Mouse (Mus musculus) gastrocnemius, postnatal 36 days (tissue): ENCODE results near the gene Tacc2. TPM values are rescaled to one million over a fixed set of nuclear protein-coding genes. Genes with fewer than 3 reads are reported as not detected.
A peak's percentile ranks its signal among the peaks of the same experiment; 100 is the strongest.

Experiments used
- DNase-seq, 2 experiments: peaks; one replicate each; pipeline ENCODE4 v3.0.0; 2022
- intact Hi-C: fragments of 180-260 bp; cut with DNase I; formaldehyde crosslinking; loops from one replicate; pipeline ENCODE4 v1.15.1; 2025
- total RNA-seq, 2 experiments: library from RNA; stranded (reverse); gene quantifications; 2 replicates each; pipeline ENCODE4 v1.2.3; 2021

The Tacc2 gene
- total RNA-seq, 2 experiments from 2014 or later, result 495 to 686 TPM

DNA sequence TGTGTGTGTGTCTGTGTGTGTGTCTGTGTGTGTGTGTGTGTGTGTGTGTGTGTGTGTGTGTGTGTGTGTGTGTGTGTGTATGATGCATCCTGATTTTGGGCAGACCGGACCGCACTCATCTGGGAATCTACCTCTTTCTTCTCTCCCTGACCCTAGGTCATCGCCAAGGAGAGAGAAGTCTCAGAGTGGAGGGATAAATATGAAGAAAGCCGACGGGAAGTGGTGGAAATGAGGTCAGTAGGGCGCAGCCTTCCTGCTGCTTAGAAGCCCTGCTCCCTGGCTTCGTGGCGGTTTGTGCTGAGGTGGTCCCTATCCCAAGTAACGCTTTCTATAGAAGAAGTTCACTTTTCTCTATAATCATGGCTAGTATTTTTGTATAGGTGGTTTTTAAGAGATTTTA, 174.4 kb downstream of the Tacc2 start:
- DNase-seq, result no peak
- intact Hi-C loops, result no loop called here

DNA sequence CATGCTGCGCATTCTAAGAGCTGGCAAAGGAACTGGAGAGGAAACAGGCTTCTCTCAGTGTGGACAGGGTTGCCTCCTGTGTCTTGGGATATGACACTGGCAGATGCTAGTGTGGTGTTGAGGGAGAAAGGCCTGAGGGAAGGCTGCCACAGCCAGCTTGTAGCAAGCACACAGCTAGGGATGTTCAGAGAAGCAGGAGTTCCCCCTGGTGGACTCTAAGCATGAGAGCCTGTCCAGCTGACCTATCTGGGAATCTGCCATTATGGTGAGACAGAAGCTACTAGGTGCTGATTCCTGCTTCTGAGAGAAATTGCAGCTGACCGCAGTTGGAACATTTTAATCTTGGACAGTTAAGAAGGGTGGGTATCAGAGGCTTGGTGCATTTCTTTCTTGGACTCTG, 177.6 kb downstream of the Tacc2 start:
- intact Hi-C loops, result no loop called here
- DNase-seq, result no peak

DNA sequence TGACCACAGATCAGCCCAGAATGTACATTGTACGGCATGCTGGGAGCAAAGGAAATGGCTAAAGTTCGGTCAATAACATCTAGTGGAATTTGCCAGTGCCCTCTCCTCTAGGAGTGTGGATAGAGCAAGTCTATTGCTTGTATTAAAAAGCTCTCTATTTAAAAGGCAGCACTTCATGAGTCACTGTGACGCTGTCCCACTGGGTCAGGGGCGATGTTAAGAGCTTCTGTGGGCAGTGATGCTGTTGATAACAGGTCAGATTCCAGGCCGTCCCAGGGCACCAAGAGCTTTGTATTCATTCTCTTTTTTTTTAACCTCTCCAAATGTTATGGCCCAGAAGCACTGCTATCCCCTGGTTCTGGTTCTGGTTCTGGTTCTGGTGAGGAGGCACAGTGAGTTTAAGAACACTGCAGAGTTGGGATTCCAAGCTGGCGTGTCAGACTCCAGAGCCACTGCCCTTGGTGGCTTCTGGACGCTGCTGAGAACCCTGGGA, 179.2 kb downstream of the Tacc2 start:
- DNase-seq, result no peak
- intact Hi-C loops, result no loop called here

DNA sequence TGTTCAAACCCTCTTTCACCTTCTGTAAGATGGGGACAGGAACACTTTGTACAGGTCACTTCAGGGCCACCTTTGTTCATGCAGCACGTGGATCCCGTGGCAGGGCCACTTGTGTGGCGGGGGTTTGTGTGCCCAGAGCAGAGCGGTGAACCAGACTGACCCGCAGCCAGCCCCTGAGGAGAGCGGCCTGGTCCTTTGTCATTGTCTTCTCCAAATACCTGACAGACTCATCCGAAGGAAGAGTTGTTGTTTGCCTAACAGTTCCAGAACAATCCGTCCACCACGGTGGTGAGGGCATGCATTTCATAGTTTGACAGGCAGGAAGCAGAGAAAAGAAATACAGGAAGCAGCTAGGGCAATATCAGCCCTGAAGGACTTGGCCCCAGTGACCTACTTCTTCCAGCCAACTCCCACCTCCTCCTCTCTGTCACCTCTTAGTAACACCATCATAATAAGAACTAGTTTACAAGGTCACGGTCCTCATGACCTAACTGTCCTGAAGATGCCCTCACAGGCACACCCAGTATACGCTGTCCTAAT, 180.2 kb downstream of the Tacc2 start:
- intact Hi-C loops, result no loop called here
- no peak for DNase-seq

DNA sequence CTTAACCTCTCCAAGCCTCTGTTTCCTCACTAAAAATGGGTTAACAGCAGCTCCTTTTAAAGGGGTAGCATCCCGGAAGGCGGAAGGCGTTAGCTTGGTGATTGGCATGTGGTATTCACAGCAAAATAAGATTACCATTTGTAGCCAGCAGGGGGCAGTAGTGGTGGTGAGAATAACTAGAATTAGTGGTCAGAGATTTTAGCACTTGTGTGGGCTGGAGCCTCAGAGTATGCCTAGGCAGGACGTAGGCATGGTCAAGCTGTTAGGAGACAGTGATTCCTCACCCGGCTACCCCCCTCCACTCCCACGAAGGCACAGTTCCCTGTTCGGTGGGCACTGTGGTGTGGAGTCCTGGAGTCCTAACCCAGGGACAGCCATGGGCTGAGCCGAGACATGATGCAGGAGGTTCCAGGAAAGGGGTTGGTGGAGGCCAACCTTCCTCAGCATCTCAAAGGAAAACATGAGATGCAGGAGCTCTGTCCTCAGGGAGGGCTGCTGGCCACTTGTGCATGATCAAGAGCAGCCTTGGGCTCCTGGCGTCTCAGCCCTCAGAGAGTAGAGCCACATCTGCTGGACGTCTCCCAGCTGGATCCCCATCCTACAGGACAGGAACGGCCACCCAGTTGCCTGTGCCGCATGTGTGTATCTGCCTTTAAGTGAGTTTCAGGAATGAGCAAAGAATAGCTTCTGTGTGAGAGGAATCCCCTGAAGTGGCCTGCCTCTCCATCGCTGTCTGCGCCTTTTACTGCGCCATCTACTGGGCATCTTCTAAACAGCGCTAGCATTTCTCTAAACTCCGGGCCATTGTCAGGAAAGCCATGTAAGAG, 185.0 kb downstream of the Tacc2 start:
- intact Hi-C loops, result loop anchor here (5.0 kb wide), 1 partner anchor 225 kb away; no protein-coding TSS in a partner anchor
- DNase-seq, result peak in 1 of 2 experiments; percentile 40

DNA sequence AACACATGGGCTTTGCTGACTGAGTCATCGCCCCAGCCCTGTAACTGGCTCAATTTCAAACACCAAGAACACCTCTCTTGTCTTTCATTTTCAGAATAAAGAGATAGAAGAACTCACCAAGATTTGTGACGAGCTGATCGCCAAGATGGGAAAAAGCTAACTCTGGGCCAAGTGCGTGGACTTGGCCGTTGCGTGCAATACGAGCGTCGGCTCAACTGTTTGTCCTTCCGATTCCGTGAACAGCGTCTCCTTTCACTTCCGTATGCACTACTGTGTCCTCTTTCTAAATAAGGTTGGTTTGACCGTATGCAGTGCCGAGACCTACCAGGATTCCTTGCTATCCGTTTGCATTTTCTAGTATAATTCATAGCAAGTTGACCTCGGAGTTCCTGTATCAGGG, 186.9 kb downstream of the Tacc2 start:
- DNase-seq, result no peak
- intact Hi-C loops, result loop anchor here (5.0 kb wide), 1 partner anchor 227 kb away; no protein-coding TSS in a partner anchor

DNA sequence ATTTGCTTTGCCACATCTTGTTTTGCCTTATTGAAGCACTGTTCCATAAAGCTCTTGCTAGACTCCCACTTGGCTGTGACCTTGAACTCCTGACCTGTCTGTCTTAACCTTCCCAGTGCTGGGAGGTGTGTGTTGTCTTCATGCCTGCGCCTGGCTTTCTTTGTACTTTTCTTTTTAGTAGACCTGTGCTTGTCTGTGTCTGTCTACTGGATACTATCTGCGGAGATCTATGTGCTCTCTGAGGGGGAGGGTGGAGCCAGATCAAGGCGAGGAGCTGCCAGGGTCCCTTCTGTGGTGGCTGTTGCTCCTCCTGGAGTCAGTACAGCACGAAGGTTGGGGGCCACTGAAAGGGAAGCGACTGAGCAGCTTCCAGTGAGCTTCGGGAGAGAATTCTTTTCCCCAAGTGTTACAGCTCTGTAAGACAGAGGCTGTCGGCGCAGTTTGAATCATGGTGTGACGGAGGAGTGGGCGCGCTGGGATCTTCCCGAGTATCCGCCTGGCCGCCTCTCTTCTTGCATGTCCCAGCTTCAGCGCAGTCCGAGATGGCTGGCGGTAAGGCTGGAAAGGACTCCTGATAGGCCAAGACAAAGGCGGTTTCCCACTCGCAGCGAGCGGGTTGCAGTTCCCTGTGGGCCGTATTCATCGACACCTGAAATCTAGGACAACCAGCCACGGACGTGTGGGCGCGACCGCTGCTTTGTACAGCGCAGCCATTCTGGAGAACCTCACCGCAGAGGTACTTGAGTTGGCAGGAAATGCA, 189.4 kb downstream of the Tacc2 start:
- intact Hi-C loops, result no loop called here
- no peak for DNase-seq

DNA sequence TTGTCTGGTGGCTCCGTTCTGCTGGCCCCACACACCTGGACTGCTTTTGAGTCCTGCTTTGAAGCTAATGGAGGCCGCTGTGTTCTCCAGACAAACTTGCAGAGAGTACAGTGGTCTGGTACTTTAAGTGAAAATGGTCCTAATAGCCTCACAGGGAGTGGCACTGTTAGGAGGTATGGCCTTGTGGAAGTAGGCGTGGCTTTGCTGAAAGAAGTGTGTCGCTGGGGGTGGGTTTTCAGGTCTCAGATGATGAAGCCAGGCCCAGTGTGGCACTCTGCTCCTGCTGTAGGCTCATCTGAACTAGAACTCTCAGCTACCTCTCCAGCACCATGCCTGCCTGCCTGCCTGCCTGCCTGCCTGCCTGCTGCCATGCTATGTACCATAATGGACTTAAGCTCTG, 190.9 kb downstream of the Tacc2 start:
- intact Hi-C loops, result no loop called here
- no peak for DNase-seq

DNA sequence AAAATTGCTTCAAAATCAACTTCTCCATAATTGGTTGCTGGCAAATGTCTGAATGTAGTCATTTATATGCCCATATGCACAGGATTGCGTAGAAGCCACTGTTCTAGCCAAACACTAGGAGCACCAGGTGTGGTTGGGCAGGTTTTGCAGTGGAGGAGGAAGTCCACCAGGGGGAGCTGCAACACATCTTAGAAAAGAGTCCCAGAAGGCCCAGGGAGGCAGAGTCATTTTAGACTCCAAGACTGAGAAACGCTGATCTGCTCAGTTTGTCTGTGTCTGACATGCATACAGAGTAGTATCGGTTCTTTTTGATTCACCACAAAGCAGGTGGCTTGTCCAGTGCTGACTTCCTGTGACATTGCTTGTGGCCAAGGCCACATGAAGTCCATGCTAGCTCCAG, 193.5 kb downstream of the Tacc2 start:
- DNase-seq, result peak; percentile 57 to 62
- intact Hi-C loops, result loop anchor here (2.0 kb wide), 1 partner anchor 144 kb away; no protein-coding TSS in a partner anchor

DNA sequence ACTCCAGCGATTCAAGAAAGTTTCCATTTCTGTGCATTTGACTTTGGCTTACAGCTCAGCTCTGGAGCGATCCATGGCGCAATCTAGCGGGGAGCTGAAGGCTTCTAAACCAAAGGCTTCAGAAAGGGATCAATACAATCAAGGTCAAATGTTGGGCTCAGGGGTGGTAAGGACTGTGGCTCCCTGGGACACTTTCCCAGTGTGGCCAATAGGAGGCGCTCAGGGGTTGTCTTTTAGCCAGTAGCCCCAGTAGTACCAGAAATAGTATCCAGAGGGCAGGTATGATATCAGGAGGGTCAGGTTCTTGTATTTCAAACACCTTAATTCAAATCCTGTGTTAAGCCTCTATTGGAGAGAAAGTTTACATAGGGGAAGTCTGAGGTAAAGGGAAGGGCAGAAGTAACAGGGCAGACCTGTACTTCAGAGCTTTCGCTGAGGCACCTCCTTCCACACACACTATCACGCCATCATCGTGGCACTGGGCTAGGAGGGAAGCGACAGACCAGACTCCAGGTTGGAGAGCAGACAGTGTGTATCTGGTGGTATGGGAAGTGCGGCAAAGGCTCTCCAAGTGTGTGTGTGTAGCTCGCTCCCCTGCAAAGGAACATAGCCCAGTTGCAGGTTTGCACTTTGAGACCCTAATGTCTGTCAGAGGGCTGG, 196.1 kb downstream of the Tacc2 start:
- no peak for DNase-seq
- intact Hi-C loops, result loop anchor here (2.0 kb wide), 1 partner anchor 52 kb away; no protein-coding TSS in a partner anchor

DNA sequence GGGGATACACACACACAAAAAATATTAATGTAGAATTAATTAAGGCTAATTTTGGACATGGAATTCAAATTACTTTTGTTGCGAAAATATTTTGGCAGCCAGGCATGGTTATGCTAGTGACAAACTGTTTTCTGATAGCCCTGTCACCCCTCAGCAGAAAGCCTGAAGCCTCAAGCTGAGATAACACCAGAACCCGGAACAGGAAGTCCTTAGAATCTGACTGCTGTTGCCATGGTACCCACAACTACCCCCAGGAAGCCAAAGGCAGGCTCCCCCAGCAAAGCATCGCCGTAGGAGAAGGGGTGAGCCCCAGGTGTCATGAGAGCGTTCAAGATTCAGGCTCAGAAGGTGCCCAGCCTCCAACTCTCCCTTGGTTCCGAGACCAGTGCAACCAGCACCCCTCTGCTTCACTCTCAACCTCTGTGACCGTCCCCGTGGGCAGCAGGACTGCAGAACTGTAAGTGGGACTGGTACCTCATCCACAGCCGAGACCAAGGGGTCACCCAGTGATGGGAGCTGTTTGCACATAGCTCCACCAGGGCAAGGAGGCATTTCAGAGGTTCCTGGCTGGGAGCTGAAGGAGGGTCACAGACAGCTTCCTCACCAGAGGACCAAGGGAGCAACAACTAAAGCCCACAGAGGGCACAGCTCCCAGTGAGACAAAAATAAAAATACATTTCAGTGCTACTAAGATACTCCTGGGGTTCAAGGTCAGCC, 196.8 kb downstream of the Tacc2 start, which contains the start of gene Btbd16:
Gene Btbd16 (plus strand): TSS at position 156 of the 717 bp plus-strand sequence.
- DNase-seq, result no peak
- intact Hi-C loops, result loop anchor here (2.0 kb wide), 1 partner anchor 51 kb away; no protein-coding TSS in a partner anchor

DNA sequence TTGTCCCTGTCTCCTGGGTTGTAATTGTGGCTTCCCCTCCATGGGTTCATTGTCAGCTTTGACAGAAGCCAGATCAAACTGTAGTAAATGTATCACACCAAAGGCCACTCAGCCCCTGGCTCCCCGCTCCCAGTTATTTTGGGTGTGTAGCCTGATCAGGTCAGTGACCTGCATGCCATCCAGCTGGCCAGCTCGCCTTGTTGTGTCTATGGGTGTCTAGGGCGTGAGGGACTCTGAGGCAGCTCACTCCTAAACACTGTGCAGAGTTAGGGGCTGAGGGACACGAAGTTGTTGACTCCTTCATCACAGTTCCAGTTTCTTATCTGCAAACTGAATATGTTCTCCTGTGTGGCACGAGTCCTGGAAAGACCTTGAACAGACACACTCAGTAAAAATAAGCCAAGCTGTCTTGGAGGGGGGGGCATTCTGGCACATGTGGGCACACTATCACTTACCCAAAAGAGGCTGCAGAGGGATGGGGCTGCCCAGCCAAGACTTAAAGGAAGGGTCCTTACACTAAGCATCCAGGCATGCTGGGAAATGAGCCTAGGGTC, 203.7 kb downstream of the Tacc2 start:
- intact Hi-C loops, result no loop called here
- DNase-seq, result no peak

DNA sequence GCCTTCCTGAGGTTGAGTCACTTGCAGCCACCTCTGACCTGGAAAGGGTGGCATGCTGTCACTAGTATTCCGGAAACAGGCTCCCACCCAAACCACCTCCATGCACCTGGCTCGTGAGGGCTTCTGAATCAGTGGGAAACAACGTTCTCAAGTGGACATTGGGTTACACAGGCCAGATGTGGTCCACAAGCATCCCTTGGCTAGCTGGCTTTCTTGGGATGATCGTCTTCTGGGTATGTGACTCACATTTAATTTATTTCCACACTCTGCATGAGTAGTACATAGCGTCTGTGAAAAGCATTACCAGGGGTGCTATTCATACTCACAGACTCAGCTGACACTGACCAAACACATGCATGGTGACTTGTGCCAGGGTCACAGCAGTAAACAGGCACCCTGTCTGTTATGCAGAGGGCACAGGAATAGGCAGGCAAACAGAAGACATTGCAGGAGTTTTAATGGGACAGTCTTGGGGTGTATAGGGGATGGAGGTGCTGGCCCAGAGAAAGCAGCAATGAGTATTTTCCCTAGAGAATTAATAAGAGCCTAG, 205.3 kb downstream of the Tacc2 start:
- DNase-seq, result no peak
- intact Hi-C loops, result no loop called here

DNA sequence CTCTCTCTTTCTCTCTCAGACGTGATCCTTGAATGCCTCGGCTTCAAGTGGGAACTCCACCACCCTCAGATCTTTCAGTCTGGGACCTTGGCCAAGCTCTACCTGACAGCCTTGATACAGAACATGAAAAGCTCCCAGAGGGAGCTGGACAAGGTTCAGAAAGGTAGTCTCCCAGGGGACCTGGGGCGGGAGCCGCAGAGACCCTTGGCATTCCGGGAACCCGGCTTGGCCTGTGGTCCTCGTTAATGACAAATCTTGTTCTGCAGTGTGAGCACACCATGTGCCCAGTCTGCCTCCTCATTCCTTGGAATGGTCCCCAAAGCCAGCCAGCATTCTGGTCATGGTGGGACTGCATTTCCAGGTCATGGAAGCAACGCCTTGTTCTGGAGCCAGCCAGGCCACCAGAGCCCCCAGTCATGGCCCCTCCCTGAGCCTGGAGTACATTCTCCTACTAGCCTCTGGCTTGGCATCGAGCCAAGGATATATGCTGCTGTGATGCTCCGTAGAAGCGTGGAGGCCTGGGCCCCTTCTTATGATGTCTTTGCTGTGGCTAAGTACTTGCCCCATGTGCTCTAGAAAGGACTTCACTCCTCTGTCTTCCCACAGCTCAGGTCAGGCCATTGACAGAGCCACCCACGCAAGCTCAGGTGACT, 208.8 kb downstream of the Tacc2 start:
- no peak for DNase-seq
- intact Hi-C loops, result no loop called here

DNA sequence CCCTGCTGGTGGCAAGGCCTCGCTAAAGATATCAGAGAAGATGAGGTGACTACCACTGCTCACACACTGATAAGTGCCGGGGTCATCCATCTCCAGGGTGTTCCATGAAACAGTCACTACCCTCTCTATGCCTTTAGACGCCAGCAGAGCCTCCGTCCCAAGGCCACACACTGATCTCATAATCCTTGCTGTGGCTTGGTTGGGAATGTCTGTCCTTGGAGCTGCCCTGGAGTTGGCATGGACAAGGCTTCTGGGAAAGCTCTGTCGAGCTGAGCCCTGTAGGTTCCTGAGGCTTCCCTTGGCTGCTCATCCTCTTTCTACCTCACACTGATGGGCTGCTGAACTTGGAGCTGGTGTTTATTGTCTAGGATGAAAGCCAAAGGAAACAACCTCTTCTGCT, 209.5 kb downstream of the Tacc2 start:
- intact Hi-C loops, result no loop called here
- no peak for DNase-seq

DNA sequence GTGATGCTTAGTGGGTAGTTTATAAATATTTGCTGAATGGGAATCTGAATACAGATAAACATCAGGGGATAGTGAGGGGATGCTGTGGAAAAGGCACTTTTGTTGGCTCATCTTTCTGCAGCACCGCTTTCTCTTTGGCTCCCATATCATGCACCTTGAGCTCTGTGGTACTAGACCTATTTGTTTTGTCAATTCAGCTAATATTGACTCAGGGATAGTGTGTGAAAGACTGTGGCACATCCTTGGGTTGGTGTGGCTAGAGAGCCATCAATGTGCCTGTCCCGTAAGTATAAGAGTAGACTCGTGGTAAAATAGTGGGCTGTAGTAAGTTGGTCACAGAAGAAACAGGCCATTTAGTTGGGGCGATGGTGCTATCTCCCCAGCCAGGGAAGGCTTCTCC, 210.3 kb downstream of the Tacc2 start:
- intact Hi-C loops, result no loop called here
- DNase-seq, result no peak

DNA sequence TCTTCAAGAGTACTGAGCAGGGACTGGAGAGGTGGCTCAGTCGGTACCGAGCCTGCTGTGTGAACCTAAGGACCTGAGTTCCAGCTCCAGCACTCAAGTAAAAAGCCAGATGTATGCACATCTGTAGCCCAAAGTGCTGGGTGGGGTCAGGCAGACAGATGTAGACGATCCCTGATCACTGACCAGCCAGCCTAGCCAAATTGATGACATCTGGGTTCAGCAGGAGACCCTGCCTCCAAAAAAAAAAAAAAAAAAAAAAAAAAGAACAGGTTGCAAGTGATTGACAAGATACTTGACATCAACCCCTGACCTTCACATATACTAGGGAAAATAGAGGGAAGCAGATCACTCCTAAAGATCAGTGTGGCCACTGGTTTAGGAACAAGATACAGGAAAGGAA, 211.7 kb downstream of the Tacc2 start:
- DNase-seq, result no peak
- intact Hi-C loops, result no loop called here

DNA sequence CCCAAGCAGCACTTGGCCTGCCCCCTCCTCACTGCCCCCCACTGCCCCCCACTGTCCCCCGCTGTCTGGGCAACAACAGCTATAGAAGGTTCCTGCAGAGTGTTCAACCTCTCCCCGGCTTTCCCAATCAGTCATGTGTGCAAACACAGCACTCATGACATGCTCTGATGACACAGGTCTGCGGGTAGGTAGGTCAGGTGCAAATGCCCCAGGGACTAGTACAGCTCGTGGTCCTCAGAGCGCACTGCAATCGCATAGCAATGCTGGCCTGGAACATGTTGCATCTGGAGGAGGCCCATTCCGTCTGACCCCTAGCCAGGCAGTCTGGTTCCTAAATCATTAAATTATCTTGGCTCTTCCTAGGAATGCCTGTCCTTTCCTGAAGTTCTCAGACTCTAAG, 212.2 kb downstream of the Tacc2 start:
- intact Hi-C loops, result no loop called here
- no peak for DNase-seq

DNA sequence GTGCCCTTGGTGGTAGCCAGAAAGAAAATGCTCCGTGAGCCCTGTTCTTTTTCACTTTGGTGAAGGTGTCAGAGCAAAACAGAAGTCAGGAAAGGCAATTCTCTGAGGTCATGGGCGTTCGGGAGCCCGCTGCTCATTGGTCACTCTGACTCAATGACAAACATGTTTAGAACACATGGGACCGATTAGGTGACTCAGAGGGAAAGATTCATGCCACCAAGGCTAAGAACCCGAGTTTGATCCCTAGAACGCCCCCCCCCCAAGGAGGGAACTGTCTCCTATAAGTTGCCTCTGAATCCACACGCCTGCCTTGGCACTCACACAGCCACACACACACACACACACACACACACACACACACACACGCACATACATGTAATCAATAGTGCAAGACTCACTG, 216.4 kb downstream of the Tacc2 start:
- no peak for DNase-seq
- intact Hi-C loops, result no loop called here
